Mouse (Mus musculus): ENCODE measurements at regions not wholly inside any gene's neighbourhood (a gene's known extent, or its start where the extent isn't known, plus 50 kb on each side); places are given as distances from the start of the nearest gene placed in this dataset.

DNA sequence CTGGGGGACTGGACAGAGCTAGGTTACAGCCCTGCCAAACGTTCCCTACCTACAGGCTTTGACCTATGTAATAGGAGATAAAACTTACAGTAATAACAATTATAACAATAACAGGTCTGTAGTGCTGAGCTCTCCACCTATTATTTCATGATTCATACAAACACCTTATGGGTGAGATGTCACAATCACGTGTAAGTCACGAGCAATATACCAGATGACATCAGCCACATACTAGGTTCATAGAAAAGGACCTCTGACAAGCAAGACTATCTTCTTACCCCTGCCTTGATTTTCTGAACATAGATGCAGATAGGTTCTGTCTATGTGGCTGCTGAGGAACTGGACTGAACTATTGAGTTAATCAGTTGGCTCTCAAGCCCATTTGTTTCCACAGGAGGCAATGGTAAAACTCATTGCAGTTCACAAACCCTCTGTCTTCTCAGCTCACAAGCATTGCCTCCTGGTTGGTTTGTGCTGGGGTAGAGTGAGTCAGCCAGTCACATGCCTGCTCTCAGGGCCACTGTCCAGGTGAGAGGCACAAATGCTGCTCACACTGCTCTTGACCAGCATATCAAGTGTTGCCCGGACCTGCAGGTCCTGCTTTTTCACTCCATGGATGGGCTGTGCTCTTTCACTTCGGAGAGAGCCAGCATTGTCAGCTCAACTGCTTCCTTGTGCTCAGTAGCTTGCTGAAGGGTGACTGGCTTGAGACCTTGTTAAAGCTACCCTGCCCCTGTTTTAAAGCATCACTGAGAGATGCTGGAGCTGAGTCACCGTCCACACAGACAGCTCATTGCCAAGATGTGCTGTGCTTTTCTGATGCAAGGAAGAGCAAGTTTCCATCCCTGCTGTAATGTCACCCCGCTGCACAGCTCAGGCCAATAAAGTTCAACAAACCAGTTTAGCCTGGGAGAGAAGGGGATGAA lies 1275.9 kb downstream of the Gsdmc2 start:
- no peak for ATAC-seq (replicated peaks; ENCODE audit: low read depth, poor library complexity, severe bottlenecking)

DNA sequence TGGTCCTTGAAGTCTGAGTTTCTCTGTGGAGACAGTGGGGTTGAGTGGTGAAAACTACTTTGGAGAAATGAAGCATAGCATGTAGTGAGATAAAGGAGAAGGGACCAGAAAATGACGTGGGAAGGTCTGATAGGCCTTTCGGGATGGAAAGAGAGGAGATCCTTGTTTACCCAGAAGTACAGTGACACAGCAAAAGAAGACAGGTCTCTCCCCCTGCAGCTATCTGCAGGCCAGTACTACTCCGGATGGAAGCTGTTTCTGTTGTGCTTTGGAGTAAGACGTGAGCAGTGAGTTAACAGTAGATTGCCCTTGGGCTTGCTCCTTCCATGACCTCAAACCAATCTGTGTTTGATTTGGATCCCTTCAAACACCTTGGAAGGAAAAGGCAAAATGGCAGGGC lies 1277.5 kb downstream of the Gsdmc2 start:
- no peak for ATAC-seq (replicated peaks; ENCODE audit: low read depth, poor library complexity, severe bottlenecking)

DNA sequence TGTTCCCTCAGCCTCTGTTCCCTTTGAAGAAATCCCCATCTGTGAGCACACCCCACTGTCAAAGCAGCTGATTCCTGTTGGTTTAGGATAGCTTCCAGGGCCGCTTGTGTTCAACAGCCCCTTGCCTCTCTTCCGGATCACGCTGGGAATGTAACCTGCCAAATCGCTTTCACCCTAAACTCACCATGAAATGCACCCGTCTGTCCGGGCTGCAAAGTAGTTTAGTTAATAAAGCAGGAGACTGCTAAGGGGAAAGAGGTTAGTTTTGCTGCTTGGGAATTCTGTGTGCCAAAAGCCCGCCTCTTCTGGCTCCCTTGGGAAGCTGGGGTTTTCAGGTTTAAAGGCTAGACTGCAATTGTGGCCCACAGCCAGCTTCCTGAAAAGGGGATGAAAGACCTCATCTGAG lies 1278.9 kb downstream of the Gsdmc2 start:
- ATAC-seq (replicated peaks; ENCODE audit: low read depth, poor library complexity, severe bottlenecking) = no peak

DNA sequence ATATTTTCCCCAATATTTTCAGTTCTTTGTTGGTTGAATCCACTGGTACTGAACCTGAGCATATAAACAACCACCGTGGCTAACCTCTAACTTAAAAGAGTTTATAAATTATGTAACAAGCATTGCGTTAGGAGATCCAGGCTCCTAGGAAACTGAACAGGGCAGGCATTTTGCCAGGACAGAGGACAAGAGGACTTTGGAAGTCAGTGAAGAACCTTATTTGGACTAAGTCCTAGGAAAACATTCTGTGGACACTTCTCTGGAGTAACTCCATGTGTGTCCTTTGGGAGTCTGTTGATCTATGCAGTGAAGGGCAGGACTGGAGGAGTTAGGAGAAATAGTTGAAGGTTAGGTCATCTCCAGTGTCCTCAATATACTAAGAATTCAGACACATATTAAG lies 1311.7 kb downstream of the Gsdmc2 start:
- ATAC-seq (replicated peaks; ENCODE audit: low read depth, poor library complexity, severe bottlenecking) = no peak

DNA sequence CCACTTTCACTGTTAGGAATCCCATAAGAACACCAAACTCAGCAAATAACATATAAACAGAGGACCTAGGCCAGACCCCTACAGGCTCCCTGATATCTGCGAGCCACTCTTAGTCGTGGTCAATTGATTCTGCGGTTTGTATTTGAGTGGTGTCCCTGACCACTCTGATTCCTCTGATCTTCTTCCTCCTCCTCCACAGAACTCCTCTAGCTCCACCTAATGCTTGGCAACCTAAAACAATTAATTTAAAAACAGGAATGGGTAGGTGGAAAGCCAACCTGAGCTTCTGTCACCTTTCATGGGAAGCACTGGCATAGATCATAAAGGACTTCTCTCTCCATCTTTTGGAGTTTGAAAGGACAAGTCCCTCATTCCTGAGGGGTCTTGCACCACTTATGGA lies 1316.0 kb downstream of the Gsdmc2 start:
- ATAC-seq (replicated peaks; ENCODE audit: low read depth, poor library complexity, severe bottlenecking) = no peak

DNA sequence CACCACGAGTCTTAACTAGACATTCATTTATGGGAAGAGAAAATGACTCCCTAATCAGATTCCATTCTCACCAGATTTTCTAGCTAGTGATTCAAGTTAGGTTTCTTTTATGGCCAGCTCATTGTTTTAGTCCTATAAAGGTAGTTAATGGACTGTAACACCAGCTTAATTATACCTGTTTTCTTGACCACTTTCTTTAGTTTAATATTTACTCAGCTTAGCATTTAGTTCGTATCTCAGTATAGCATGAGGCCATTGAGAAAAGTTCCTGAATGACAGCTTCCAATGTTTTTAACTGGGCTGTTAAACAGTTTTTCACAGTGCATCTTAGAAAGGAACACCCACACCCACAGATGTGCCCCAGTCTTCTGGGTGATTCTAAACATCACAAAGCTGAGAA lies 1320.3 kb downstream of the Gsdmc2 start:
- ATAC-seq (replicated peaks; ENCODE audit: low read depth, poor library complexity, severe bottlenecking) = no peak

DNA sequence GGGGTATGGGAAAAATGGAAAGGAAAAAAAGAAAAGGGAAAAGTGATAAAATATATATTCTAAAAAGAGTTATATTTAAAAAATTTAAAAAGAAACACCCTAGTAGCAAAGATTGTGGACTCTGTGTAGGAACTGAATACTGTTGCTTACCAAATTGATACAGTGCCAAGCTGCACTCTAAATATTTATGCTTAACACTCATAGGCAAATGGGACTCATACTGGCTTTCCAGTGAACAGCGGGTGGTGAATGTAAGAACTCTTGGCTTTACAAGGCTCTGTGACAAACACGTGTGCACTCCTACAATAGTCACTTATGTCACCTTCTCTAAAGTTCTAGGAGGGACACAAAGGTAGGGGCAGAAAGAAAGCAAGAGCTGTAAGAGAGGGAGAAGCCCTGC lies 1320.8 kb downstream of the Gsdmc2 start:
- ATAC-seq (replicated peaks; ENCODE audit: low read depth, poor library complexity, severe bottlenecking) = no peak

DNA sequence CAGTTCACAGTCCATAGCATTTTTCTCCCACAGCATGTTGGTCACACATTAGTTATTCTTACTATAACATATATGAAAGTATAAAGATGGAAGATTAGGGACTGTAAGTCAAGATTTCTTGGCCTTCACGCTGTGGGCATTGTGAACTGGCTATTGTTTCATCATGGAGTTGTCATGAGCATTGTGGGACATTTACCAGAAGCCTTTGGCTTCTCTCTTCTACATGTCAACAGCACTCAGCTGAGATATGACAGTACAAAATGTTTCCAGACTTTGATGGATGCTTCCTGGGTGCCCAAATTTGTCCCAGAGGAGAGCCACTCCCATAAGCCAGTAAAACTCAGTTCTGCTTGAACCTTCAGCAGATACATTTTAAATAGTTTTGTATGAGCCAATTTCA lies 1331.5 kb downstream of the Gsdmc2 start:
- no peak for ATAC-seq (replicated peaks; ENCODE audit: low read depth, poor library complexity, severe bottlenecking)

DNA sequence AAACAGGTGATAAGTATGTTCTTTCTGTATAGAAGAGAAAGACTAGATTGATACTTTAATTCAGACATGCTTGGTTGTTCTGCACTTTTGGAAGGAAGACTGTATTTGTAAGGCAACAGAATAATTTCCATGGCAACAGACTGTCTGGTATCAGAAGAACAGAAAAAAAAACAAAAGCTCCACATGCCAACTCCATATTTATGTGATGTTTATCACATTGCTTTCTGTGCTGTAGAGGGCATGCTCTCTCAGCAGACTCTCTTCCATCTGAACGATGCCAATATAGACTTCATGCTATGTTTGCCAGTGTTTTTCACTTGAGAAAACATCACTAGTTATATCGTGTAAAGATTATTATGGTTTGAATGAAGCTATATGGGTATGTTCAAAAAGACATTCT lies 1333.5 kb downstream of the Gsdmc2 start:
- ATAC-seq (replicated peaks; ENCODE audit: low read depth, poor library complexity, severe bottlenecking) = no peak

DNA sequence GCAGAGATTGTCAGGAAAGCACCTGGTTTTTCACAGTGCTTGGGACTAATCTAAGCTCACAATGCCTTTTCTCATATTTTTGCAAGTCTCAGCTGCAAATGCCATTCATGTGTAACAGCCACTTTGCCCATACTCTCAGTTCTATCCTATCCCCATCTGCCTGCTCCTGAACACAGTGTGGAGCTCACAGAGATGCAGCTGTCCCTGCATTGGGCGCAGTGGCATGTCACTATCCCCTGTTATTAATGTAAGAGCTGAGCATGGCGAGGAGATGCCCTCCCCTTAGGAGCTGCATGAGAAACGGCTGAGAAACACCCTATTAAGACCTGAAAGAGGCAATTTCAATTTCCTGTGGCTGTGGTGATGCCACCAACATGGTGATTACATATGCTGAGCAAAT lies 1341.1 kb downstream of the Gsdmc2 start:
- ATAC-seq (replicated peaks; ENCODE audit: low read depth, poor library complexity, severe bottlenecking) = no peak

DNA sequence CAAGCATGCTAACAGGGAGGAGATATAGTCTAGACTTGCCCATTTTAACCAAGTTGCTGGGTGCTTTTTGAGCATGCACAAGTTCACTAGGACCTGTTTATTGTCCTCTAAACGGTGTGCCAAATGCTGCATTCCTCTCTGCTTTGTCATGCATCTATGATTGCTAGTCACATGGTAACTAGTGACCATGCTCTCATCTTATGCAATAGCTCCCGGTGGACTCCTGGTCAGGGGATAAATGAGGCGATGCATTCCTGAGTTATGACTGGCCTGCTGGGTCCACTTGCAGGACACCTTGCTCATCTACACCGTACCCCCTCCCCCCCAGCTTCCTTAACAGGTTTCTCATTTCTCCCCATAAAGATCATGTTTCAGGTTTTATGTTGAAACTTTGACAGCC lies 1344.0 kb downstream of the Gsdmc2 start:
- ATAC-seq (replicated peaks; ENCODE audit: low read depth, poor library complexity, severe bottlenecking) = no peak

DNA sequence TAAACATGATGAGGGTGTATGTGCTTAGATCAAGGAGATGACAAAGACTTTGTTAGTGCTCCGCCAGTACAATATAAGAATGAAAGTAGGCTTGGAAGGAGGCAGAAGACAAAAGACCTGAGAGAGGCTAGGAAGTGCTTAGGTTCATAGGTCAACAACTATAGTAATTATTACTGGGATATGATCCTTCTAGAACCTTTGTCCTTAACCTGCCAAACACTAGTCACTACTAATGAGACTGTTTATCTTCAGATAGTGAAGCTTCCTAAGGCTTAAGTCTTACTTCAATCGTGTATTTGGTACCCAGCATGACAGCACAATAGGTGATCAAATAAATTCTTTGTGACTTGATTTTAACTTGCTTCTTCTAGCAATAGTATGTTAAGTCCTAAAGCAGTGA lies 1344.5 kb downstream of the Gsdmc2 start:
- ATAC-seq (replicated peaks; ENCODE audit: low read depth, poor library complexity, severe bottlenecking) = no peak

DNA sequence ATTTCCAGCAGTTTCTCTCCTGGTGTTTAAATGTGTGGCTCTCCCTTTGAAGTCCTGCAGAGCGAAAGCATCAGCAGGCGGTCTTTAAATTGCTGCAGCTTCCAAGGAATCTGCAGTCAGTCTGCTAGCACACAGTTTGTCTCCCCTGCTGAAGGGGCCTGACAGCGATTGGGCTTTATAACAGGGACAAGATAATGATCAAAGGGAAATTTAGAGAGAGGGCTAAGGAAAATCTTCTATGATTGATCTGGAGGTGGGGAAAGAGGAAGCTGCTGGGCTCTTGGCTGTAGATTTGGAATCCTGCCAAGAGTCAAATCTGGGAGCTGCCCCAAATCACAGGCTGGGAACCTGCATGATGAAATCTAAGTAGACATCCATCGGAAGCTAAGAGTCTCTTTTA lies 1348.8 kb downstream of the Gsdmc2 start:
- no peak for ATAC-seq (replicated peaks; ENCODE audit: low read depth, poor library complexity, severe bottlenecking)

DNA sequence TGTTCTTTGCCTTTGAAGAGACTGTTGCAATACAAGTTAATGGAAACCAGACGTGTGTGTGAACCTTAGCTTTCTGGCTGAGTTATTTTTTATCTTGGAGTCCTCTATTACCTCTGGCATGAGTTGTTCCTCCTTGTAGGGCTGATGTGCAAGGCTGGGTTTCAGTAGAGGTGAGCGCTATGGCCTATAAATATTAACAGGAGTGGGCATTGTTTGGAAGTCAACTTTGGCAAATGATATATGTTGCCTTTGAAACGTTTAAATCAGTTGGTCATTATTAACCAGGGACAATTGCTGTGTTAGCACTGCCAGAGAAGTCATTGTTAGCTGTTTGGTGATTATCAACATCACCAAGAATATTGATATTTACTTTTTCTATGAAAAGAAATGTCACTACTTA lies 1352.6 kb downstream of the Gsdmc2 start:
- no peak for ATAC-seq (replicated peaks; ENCODE audit: low read depth, poor library complexity, severe bottlenecking)

DNA sequence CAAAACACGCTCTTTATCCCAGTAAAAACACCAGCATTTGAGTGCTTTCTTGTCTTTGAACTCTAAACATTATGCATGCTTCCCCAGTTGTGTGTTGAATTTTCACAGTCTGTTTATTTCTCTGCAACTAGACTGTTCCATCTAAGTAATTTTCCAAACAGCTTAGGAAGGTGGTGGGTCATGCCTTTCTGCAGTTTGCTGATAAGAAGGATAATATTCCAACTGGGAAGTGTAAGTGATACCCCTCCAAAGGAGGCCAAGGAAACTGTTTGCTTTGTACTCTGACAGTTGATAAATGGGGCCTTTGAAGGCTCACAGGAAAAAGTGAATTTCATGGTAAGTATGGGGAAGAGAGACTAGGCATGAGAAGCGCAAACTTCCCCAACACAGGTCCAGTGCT lies 1354.4 kb downstream of the Gsdmc2 start:
- no peak for ATAC-seq (replicated peaks; ENCODE audit: low read depth, poor library complexity, severe bottlenecking)

DNA sequence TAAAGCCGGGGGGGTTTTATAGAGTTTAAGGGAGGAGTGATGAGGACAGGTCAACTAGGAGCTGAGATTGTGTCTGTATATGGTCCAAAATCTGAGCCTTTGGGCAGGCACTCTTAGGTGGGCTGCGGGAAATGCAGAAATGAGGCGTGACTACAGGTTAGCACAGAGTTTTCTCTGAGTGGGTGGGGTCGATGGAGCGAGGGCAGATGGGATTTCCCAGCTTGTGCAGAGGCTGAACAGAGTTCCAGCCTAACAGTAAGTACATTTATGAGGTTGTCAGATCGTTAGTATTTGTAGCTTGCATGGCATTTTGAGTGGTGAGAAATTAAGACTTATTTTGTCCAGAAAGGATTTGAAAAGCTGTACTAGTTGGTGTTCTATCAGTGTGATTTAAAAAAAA lies 1358.4 kb downstream of the Gsdmc2 start:
- no peak for ATAC-seq (replicated peaks; ENCODE audit: low read depth, poor library complexity, severe bottlenecking)

DNA sequence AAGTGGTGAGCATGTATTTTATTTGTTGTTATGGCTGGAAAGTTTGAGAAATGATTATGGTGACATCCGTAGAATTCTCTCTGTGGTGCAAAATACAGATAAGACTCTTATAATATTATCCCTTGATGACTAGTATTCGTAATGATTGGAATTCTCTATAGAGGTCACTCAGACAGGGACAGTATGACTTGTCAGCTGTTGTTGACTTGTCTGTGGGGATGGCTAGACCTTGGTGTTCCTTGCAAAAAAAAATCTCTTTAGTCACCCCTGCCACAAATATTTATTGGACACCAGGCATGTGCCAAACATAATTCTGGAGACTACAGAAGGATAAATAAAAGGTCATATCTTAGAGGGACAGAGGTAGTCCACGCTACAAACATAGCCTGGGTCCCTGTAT lies 1360.6 kb downstream of the Gsdmc2 start:
- no peak for ATAC-seq (replicated peaks; ENCODE audit: low read depth, poor library complexity, severe bottlenecking)

DNA sequence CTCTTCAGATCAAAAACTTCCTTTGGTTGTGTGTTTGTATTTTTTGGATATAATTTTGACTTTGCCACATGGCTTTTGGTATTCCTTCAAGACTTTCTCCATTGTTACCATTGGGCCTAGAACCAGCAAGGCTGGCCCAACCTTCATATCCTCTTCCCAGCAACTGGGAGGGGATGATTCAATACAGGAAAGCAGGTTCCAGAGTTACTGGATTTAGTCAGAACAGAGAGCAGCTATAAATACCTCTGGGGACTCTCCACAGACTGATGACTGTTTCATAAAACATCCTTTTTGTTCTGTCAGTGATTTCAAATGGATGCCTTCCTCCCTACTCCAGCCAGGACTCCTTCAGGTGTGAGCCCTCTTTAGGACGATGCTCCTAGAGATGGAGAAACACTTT lies 1361.4 kb downstream of the Gsdmc2 start:
- ATAC-seq (replicated peaks; ENCODE audit: low read depth, poor library complexity, severe bottlenecking) = no peak

DNA sequence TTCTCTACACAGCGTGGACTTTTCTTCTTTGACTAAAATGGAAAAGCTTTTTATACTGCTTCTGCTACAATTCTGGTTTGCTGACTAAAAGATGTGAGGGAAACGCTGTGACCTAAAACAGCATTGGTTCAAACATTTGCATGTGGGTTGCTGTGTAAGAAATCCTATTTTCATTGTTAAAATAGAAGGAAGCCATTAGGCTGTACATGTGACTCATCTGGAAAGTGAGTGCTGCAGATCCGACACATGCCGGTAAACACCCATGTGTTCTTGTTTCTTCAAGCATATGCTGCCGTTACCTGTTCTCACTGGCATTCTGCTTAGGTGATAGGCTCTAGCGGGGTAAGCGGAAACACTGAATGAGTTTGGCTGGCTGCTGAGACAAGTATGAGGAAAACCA lies 1362.6 kb downstream of the Gsdmc2 start:
- ATAC-seq (replicated peaks; ENCODE audit: low read depth, poor library complexity, severe bottlenecking) = no peak

DNA sequence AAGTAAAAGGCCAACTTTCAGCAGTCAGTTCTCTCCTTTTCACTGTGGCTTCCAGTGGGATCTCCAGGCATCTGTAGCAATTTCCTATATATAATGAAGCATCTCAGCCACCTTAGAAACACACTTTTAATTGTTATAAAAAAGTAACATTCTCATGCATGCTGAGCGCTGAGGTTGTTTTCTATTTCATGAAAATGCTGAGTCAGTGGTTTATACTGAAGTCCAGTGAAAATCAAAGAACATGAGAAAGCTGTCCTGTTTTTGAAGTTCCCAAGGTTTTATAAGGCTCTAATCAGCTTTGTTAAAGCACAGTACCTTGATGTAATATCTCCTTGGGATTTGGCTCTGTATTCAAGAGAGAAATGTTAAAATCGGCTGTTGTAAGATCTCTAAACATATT lies 1367.2 kb downstream of the Gsdmc2 start:
- ATAC-seq (replicated peaks; ENCODE audit: low read depth, poor library complexity, severe bottlenecking) = no peak

DNA sequence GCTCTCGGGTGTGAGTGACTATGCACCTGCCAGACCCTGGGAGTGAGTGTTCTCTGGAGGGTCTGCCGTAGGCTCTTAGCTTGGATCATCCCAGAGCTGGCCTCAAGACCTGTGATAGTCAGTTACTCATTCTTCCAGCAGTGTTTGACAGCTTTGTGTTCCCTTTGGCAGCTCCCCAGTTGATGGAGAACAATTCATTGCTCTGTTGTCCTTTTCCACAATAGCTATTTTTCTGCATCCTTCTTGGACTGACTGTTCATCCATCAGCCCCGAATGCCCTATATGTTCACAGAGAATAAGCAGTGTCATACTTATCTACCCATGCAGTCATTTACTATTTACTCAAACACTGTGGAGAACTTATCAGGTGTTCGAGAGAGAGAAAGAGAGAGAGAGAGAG lies 1368.5 kb downstream of the Gsdmc2 start:
- no peak for ATAC-seq (replicated peaks; ENCODE audit: low read depth, poor library complexity, severe bottlenecking)

DNA sequence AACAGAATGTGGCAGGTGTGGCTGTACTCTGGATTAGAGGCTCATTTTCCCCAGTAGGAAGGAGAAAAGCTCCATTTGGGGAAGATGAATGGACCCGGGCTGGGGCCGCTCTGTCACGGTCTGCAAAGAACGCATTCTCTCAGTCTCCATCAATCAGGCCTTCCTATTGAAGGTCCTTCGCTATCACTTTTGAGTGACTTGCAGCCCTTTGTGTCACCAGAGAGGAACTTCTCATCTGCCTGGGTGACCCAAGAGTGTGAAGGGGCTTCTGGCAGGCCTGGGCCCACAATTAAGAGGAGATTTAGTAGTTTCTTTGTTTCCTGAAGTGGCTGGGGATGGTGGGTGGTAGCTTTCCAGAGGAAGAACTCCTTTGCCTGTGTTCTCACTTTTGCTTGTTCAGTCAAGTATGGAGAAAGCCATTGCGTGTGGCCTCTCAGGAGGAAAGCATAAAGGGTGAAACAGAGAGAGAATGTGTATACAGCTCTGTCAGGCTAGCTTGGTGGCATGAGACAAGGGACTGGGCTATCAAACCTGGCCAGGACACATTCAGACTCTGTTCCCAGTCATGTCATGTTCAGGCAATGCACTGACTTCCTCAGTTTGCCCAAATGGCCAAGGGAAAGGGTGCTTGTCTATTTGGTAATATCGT lies 1374.2 kb downstream of the Gsdmc2 start:
- no peak for ATAC-seq (replicated peaks; ENCODE audit: low read depth, poor library complexity, severe bottlenecking)
